Mouse (Mus musculus) forebrain, embryonic 11.5 days (tissue): ENCODE measurements at regions not wholly inside any gene's neighbourhood (a gene's known extent, or its start where the extent isn't known, plus 50 kb on each side); places are given as distances from the start of the nearest gene placed in this dataset.
A peak's percentile ranks its signal among the peaks of the same experiment; 100 is the strongest.

Experiments used
- ATAC-seq: fragments of 200-750 bp; cut with Nextera tagmentation; replicated peaks from 2 replicates; pipeline ENCODE4 v1.8.0; 2017; ENCODE audit warnings: moderate TSS enrichment; ENCODE audit not compliant: low FRiP score
- DNase-seq: peaks from one replicate; pipeline ENCODE4 v3.0.0-alpha.2; 2017; ENCODE audit warnings: low spot score
- H3K27ac ChIP-seq: fragments of 300-500 bp; sonication (generic); 2 replicates; pipeline ENCODE4 v1.5.1; 2014; ENCODE audit warnings: low read depth, low read length
- H3K27me3 ChIP-seq: fragments of 300-500 bp; sonication (generic); 2 replicates; pipeline ENCODE4 v1.6.1; 2014; ENCODE audit warnings: mild to moderate bottlenecking, low read length, mixed read lengths; ENCODE audit not compliant: control insufficient read depth, insufficient read depth
- H3K36me3 ChIP-seq: fragments of 300-500 bp; sonication (generic); 2 replicates; pipeline ENCODE4 v1.6.1; 2014; ENCODE audit warnings: mild to moderate bottlenecking, low read length, moderate library complexity, mixed read lengths; ENCODE audit not compliant: control insufficient read depth, insufficient read depth
- H3K4me1 ChIP-seq: fragments of 300-500 bp; sonication (generic); replicated peaks from 2 replicates; pipeline ENCODE4 v1.6.1; 2014; ENCODE audit warnings: low read length, mixed read lengths; ENCODE audit not compliant: control insufficient read depth, insufficient read depth
- H3K4me2 ChIP-seq: fragments of 300-500 bp; sonication (generic); 2 replicates; pipeline ENCODE4 v1.6.1; 2014; ENCODE audit warnings: low read depth, mild to moderate bottlenecking, low read length, moderate library complexity, mixed read lengths; ENCODE audit not compliant: severe bottlenecking
- H3K4me3 ChIP-seq: fragments of 300-500 bp; sonication (generic); 2 replicates; pipeline ENCODE4 v1.5.1; 2014; ENCODE audit warnings: low read depth, low read length
- H3K9ac ChIP-seq: fragments of 300-500 bp; sonication (generic); 2 replicates; pipeline ENCODE4 v1.6.1; 2014; ENCODE audit warnings: low read length
- H3K9me3 ChIP-seq: fragments of 300-500 bp; sonication (generic); 2 replicates; pipeline ENCODE4 v1.6.1; 2016; ENCODE audit warnings: low read length, mixed read lengths; ENCODE audit not compliant: control insufficient read depth
- WGBS: fragments of 180-500 bp; shearing (Covaris S2); extraction: QIAGEN DNeasy Blood & Tissue Kit; methylation state at CpG from one replicate; pipeline ENCODE4 v1.1.7; 2014; 5-methylcytosine and 5-hydroxymethylcytosine counted together

DNA sequence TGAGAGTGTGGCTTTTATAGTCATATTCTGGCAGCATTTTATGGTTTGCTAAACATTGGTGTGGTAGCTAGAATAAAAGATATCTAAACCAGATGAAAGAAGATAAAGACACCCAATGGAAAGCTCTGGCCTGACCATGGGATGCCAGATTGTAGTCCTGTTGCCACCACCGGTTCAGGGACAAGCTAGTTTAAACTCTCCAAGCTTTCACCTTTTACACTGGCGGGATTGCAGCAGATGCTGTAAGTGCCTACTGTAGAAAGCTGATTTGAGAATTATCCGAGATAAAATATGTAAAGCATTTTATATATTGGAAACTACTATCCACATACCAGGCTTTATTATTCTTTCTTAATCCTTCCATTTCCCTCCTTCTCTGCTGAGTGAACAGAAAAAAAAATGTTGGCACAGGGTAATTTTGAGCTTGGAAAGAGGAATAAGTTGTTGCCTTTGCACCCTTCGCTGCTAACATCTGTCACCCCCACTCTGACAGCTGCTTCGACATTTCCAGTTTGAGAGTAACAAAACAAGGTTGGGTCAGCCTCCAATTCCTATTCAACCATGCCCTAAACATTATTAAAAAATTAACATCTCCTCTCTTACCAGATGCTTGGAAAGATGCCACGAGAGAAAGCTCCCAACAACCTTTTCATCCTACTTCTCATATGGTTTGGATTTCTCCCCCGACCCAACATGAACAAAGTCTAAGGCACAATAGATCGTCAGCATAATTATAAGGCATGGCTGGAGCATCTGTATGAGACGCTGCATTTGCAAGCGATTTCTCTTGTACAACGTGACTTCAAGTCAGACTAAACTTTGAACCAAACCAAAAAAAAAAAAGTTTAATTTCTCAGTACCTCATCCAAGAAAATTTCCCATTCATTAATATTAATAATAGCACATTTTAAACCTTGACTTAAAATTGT lies 287.8 kb downstream of the Etaa1 start:
- no peak overlapping the region for H3K9ac ChIP-seq
- WGBS, result 87% methylated on average over 11 of the region's 11 CpGs

DNA sequence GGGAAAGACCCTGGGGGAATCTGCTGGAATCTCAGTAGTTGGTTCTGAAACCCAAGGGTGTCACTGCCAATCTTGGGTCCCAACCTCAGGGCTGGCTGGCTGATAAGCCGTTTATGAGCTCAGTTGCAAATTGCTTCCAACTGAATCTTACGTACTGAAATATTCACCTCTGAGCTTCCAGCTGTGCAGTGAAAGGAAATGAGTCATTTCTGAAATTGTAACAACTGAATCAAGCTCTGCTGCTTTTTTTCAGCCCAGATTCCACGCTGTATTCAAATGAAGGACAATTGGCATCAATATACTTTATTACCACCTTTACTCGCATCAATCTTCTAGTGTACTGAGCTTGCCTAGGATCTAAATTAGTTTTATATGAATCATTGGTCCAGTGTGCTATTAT lies 272.7 kb downstream of the Etaa1 start:
- Histone ChIP-seq H3K4me2 (no peak overlapping the region), H3K4me3 (no peak overlapping the region), H3K4me1 (no peaks in the 10 kb centered on the region), H3K27me3 (no peaks in the 10 kb centered on the region), H3K27ac (no peak overlapping the region), H3K36me3 (no peaks in the 10 kb centered on the region), H3K9ac (no peak overlapping the region), H3K9me3 (0 out of 2 replicates have a peak, but pooled peaks cover 3% of the 10 kb centered on the region)
- no peak for DNase-seq
- WGBS, result 85% methylated on average over 4 of the region's 4 CpGs
- ATAC-seq, result no peak

More for the DNA sequence above, 287.8 kb downstream of the Etaa1 start:
- no peak for ATAC-seq
- no peaks in the 10 kb centered on the region for H3K36me3 ChIP-seq
- H3K27ac ChIP-seq, result no peak overlapping the region
- no peaks in the 10 kb centered on the region for H3K4me1 ChIP-seq
- no peaks in the 10 kb centered on the region for H3K27me3 ChIP-seq
- no peak overlapping the region for H3K4me2 ChIP-seq
- DNase-seq, result no peak
- H3K9me3 ChIP-seq, result no peaks in the 10 kb centered on the region
- no peak overlapping the region for H3K4me3 ChIP-seq

DNA sequence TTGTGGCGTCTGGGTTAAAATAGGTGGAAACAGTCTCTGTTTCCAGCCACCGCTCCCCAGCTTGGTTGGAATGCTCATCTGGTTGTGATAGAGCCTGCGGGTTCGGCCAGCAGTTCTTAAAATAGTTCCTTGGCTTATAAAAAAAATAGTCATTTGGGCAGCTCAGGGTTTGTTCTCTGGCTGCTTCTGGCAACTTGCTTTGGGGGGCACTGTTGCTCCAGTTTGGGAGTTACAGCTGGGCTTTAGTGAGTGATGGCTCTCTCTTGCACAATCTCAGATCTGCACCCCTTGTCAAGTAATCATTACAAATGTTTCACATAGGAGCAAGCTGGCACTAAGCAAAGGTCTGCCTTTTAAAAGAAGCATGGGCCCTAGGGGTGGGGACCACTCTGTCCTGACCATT lies 268.0 kb downstream of the Etaa1 start:
- no peak overlapping the region for H3K9ac ChIP-seq
- H3K36me3 ChIP-seq, result no peaks in the 10 kb centered on the region
- WGBS, result 57% methylated on average over 4 of the region's 4 CpGs
- DNase-seq (peak; percentile 53), ATAC-seq (no peak; the same call in 1 of the 2 replicates)
- H3K4me3 ChIP-seq, result no peak overlapping the region
- no peak overlapping the region for H3K27ac ChIP-seq
- H3K4me1 ChIP-seq, result 0 out of 2 replicates have a peak, but pooled peaks cover 4% of the 10 kb centered on the region
- H3K27me3 ChIP-seq, result no peaks in the 10 kb centered on the region
- 0 out of 2 replicates have a peak, but pooled peaks cover 3% of the 10 kb centered on the region for H3K9me3 ChIP-seq
- no peak overlapping the region for H3K4me2 ChIP-seq

DNA sequence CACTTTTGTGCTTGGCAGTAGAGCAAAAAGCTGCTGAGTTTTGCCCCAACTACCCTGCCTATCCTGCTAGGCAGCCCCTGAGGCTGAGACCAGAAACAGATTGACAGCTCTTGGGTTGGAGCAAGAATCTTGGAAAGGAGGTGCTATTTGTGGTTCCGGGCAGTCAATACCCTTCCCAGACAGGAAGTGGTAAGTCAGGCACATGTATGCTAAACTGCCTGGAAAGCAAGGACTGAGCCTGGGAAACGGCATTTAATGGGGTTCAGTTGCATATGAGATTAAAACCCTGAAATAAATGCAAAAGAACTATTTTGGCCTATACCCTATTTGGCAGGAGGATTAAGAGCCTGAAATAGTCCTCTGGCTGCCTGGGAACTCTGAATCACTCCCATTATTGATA lies 266.9 kb downstream of the Etaa1 start:
- H3K27me3 ChIP-seq, result no peaks in the 10 kb centered on the region
- WGBS, result 71% methylated on average over 2 of the region's 2 CpGs
- no peak overlapping the region for H3K9ac ChIP-seq
- ATAC-seq (no peak), DNase-seq (no peak)
- no peaks in the 10 kb centered on the region for H3K36me3 ChIP-seq
- H3K27ac ChIP-seq, result no peak overlapping the region
- no peak overlapping the region for H3K4me3 ChIP-seq
- H3K9me3 ChIP-seq, result 0 out of 2 replicates have a peak, but pooled peaks cover 3% of the 10 kb centered on the region
- no peak overlapping the region for H3K4me2 ChIP-seq
- H3K4me1 ChIP-seq, result 0 out of 2 replicates have a peak, but pooled peaks cover 4% of the 10 kb centered on the region

DNA sequence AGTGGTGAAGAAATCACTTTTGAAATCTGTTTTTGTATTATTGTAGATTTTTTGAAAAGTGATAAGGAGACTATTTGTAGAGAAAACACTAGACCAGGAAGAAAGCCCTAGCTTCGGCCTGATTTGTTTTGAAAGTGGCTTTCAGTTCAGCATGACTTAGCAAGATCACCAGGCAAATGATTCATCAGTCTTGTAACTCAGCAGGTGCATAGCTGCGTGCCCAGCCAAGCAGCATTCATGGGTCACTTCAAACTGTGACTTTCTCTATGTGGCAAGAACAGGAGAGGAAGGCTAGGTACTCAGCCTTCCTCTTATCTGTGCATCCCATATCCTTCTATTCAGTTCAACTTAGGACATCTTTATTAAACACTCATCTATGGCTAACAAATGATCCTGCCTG lies 259.5 kb downstream of the Etaa1 start:
- Histone ChIP-seq H3K4me2 (no peak overlapping the region), H3K27me3 (no peaks in the 10 kb centered on the region), H3K4me3 (no peak overlapping the region), H3K9ac (no peak overlapping the region), H3K27ac (no peak overlapping the region), H3K4me1 (no peaks in the 10 kb centered on the region), H3K9me3 (no peaks in the 10 kb centered on the region), H3K36me3 (no peaks in the 10 kb centered on the region)
- ATAC-seq (no peak), DNase-seq (no peak)
- WGBS, result 30% methylated on average over 2 of the region's 2 CpGs

DNA sequence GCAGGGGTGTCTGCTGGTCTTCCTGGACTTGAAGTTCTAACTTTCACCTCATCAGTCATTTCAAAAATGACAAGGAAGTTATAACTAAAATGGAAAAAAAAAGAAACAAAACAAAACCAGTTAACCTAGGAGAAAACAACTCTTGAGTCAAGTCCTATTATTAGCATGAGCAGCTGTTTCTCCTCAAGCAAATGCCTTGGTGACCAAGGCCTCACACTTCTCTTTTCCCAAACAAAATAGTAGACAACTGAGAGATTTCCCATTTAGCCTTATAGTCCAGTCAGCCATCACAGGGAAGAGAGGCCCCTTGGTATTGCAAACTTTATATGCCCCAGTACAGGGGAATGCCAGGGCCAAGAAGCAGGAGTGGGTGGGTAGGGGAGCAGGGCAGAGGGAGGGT lies 244.9 kb downstream of the Etaa1 start:
- H3K27ac ChIP-seq, result no peak overlapping the region
- no peaks in the 10 kb centered on the region for H3K4me1 ChIP-seq
- H3K4me3 ChIP-seq, result no peak overlapping the region
- no peaks in the 10 kb centered on the region for H3K9me3 ChIP-seq
- no peaks in the 10 kb centered on the region for H3K36me3 ChIP-seq
- H3K27me3 ChIP-seq, result no peaks in the 10 kb centered on the region
- no peak overlapping the region for H3K9ac ChIP-seq
- H3K4me2 ChIP-seq, result no peak overlapping the region
- DNase-seq (no peak), ATAC-seq (no peak)

DNA sequence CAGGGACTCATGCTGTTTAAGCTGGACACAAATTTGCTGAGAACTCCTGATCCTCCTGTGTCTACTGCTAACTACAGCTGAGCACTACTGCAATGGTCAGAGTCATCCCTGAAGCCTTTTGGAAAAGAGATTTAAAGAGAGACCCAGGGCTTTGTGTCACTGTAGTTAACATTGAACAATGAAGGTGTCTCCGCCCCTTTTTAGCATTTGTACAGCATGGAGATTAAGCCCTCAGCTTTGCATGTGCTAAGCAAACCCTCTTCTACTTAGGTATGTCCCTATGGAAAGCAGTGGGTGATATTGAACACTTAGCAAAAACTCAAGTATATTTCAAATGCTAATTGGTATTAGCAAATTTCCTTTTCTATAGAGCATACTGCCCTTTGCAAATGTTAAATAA lies 231.6 kb downstream of the Etaa1 start:
- H3K27me3 ChIP-seq, result no peaks in the 10 kb centered on the region
- no peaks in the 10 kb centered on the region for H3K36me3 ChIP-seq
- no peak for ATAC-seq
- no peak overlapping the region for H3K9ac ChIP-seq
- 83% methylated on average over 1 of the region's 1 CpGs for WGBS
- H3K9me3 ChIP-seq, result no peaks in the 10 kb centered on the region
- no peak overlapping the region for H3K4me2 ChIP-seq
- H3K27ac ChIP-seq, result no peak overlapping the region
- H3K4me3 ChIP-seq, result no peak overlapping the region
- DNase-seq, result no peak
- no peaks in the 10 kb centered on the region for H3K4me1 ChIP-seq

DNA sequence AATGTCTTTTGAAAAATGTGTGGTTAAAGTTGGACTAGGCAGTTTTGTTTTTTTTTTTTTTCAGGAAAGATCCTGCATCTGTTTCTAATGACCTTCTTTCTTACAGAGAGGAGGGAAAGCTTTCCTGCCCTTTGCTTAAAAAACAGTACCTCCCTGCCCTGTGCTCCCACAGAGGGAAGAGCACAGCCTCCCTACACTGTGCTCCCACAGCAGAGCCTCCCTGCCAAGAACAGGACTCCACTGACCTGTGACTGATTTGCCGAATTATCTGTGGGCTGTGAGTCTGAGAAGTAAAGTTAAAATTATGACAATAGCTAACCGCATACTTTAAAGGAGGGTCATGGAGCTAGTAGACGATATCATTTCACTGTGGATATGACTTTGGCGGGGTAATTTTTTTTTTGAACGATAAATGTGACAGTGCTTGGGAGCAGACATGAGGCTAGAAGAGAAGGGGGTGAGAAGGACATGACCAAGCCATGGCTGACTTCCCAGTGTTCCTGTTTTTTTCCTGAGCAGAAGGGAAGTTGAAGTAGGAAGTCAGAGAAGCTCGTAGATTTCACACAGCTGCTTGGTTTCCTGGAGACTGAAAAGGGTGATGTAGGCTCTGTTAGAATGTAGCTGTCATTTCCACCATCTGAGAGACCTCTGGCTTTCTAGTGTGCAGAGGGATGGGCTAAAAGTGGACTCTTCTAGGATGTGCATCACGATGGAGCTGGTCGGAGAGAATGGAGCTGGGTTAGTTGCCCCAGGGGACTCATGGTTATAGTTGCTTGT lies 226.2 kb downstream of the Etaa1 start:
- DNase-seq, result no peak
- Histone ChIP-seq H3K9ac (no peak overlapping the region), H3K9me3 (no peaks in the 10 kb centered on the region), H3K4me1 (no peaks in the 10 kb centered on the region), H3K27me3 (no peaks in the 10 kb centered on the region), H3K36me3 (no peaks in the 10 kb centered on the region), H3K4me2 (no peak overlapping the region), H3K27ac (no peak overlapping the region), H3K4me3 (no peak overlapping the region)
- 79% methylated on average over 8 of the region's 8 CpGs for WGBS
- no peak for ATAC-seq
